Mouse (Mus musculus) cortical plate, adult 2 months (tissue): ENCODE data around the gene Pip4k2c. TPM values are rescaled to one million over a fixed set of nuclear protein-coding genes. Genes with fewer than 3 reads are reported as not detected.
A peak's percentile ranks its signal among the peaks of the same experiment; 100 is the strongest.

Experiments
- H3K27ac ChIP-seq: fragments of 200-500 bp; 2 replicates; pipeline ENCODE4 v1.5.1; 2012; ENCODE audit warnings: low read length, control low read depth, inconsistent platforms; ENCODE audit not compliant: insufficient read depth
- H3K4me1 ChIP-seq: fragments of 200-500 bp; 2 replicates; pipeline ENCODE4 v1.6.1; 2011; ENCODE audit warnings: low read length; ENCODE audit not compliant: control insufficient read depth, insufficient read depth
- H3K4me3 ChIP-seq: fragments of 200-500 bp; 2 replicates; pipeline ENCODE4 v1.5.1; 2011; ENCODE audit warnings: mild to moderate bottlenecking, low read length, control low read depth; ENCODE audit not compliant: insufficient read depth
- CTCF ChIP-seq: fragments of 200-500 bp; IDR thresholded peaks from 2 replicates; pipeline ENCODE4 v1.5.1; 2011; ENCODE audit warnings: mild to moderate bottlenecking, control low read depth, low read length; ENCODE audit not compliant: insufficient read depth; ENCODE audit errors: extremely low read depth
- POLR2A ChIP-seq: fragments of 200-500 bp; IDR thresholded peaks from 2 replicates; pipeline ENCODE4 v1.6.1; 2011; ENCODE audit warnings: mild to moderate bottlenecking, low read length, control low read depth; ENCODE audit not compliant: insufficient read depth; ENCODE audit errors: extremely low read depth
- polyA plus RNA-seq: library from polyadenylated mRNA; depleted of rRNA; stranded (reverse); fragments of >200 nt; gene quantifications from 2 replicates; pipeline ENCODE4 v1.2.3, GENCODE M21; 2012

The Pip4k2c gene
- polyA plus RNA-seq, 1 experiment: 116 TPM

GRCm38 (mm10) chr10:127174170-127174569 is 37.2 kb downstream of the Pip4k2c start:
- H3K4me1 ChIP-seq: peaks cover 4% of the 10 kb centered on the region; the same call in 1 of the 2 replicates
- TF ChIP-seq CTCF (no peak), POLR2A (no peak)
- no peak overlapping the region for H3K4me3 ChIP-seq
- H3K27ac ChIP-seq: no peak overlapping the region

- Histone ChIP-seq H3K27ac (no peak overlapping the region), H3K4me3 (no peak overlapping the region), H3K4me1 (no peaks in the 10 kb centered on the region)
- no peak for TF ChIP-seq CTCF
Observed at GRCm38 (mm10) chr10:127173148-127174065, 38.0 kb downstream of the Pip4k2c start.

GRCm38 (mm10) chr10:127171631-127172200 is 39.7 kb downstream of the Pip4k2c start:
- Histone ChIP-seq H3K27ac (no peak overlapping the region), H3K4me3 (no peak overlapping the region), H3K4me1 (peaks cover 2% of the 10 kb centered on the region; the same call in 1 of the 2 replicates)
- no peak for TF ChIP-seq POLR2A
- no peak for TF ChIP-seq CTCF

GRCm38 (mm10) chr10:127170837-127171272 is 40.5 kb downstream of the Pip4k2c start:
- 0 out of 2 replicates have a peak overlapping the region, but pooled peaks have one; percentile 5 for H3K4me3 ChIP-seq

GRCm38 (mm10) chr10:127170002-127170401 is 41.4 kb downstream of the Pip4k2c start:
- TF ChIP-seq CTCF: no peak
- TF ChIP-seq POLR2A: no peak
- Histone ChIP-seq H3K4me3 (no peak overlapping the region), H3K27ac (no peak overlapping the region), H3K4me1 (peaks cover 2% of the 10 kb centered on the region; the same call in 1 of the 2 replicates)

More at GRCm38 (mm10) chr10:127170837-127171272, 40.5 kb downstream of the Pip4k2c start:
- peak; percentile 56 for TF ChIP-seq CTCF
- TF ChIP-seq POLR2A: no peak
- Histone ChIP-seq H3K4me1 (peaks cover 2% of the 10 kb centered on the region; the same call in 1 of the 2 replicates), H3K27ac (no peak overlapping the region)

- TF ChIP-seq POLR2A: no peak
- no peak for TF ChIP-seq CTCF
- H3K4me1 ChIP-seq: peaks cover 2% of the 10 kb centered on the region; the same call in 1 of the 2 replicates
- no peak overlapping the region for H3K27ac ChIP-seq
- no peak overlapping the region; the same call in 1 of the 2 replicates for H3K4me3 ChIP-seq
Observed at GRCm38 (mm10) chr10:127167614-127168192, 43.7 kb downstream of the Pip4k2c start.

GRCm38 (mm10) chr10:127166771-127167613 is 44.4 kb downstream of the Pip4k2c start:
- peak overlapping the region; percentile 94 for H3K4me3 ChIP-seq
- peaks cover 2% of the 10 kb centered on the region; the same call in 1 of the 2 replicates for H3K4me1 ChIP-seq
- TF ChIP-seq POLR2A (no peak), CTCF (no peak)
- H3K27ac ChIP-seq: no peak overlapping the region

GRCm38 (mm10) chr10:127166404-127166715 is 45.0 kb downstream of the Pip4k2c start:
- TF ChIP-seq POLR2A: no peak
- TF ChIP-seq CTCF: no peak
- Histone ChIP-seq H3K4me1 (peaks cover 2% of the 10 kb centered on the region; the same call in 1 of the 2 replicates), H3K27ac (0 out of 2 replicates have a peak overlapping the region, but pooled peaks have one; percentile 93), H3K4me3 (peak overlapping the region; percentile 94)
